Mouse (Mus musculus) midbrain, embryonic 11.5 days (tissue): ENCODE measurements around the gene Olfr641. TPM values are rescaled to one million over a fixed set of nuclear protein-coding genes. Genes with fewer than 3 reads are reported as not detected.

Source experiments
- ATAC-seq: fragments of 200-750 bp; cut with Nextera tagmentation; 2 replicates; pipeline ENCODE4 v1.8.0; 2017; ENCODE audit warnings: moderate TSS enrichment, moderate library complexity; ENCODE audit not compliant: low FRiP score
- DNase-seq: peaks from one replicate; pipeline ENCODE4 v3.0.0; 2015; ENCODE audit warnings: low spot score; ENCODE audit errors: missing footprints
- H3K27ac ChIP-seq: fragments of 300-500 bp; sonication (generic); 2 replicates; pipeline ENCODE4 v1.5.1; 2014; ENCODE audit warnings: low read depth, low read length
- H3K27me3 ChIP-seq: fragments of 300-500 bp; sonication (generic); 2 replicates; pipeline ENCODE4 v1.6.1; 2014; ENCODE audit warnings: mild to moderate bottlenecking, low read length, moderate library complexity, mixed read lengths; ENCODE audit not compliant: control insufficient read depth, insufficient read depth
- H3K36me3 ChIP-seq: fragments of 300-500 bp; sonication (generic); 2 replicates; pipeline ENCODE4 v1.6.1; 2014; ENCODE audit warnings: mild to moderate bottlenecking, low read length, moderate library complexity, mixed read lengths; ENCODE audit not compliant: control insufficient read depth, insufficient read depth
- H3K4me1 ChIP-seq: fragments of 300-500 bp; sonication (generic); 2 replicates; pipeline ENCODE4 v1.6.1; 2014; ENCODE audit warnings: low read length; ENCODE audit not compliant: control insufficient read depth, insufficient read depth
- H3K4me2 ChIP-seq: fragments of 300-500 bp; sonication (generic); 2 replicates; pipeline ENCODE4 v1.6.1; 2014; ENCODE audit warnings: mild to moderate bottlenecking, moderate library complexity
- H3K4me3 ChIP-seq: fragments of 300-500 bp; sonication (generic); 2 replicates; pipeline ENCODE4 v1.5.1; 2014; ENCODE audit warnings: low read depth, low read length
- H3K9ac ChIP-seq: fragments of 300-500 bp; sonication (generic); 2 replicates; pipeline ENCODE4 v1.6.1; 2014; ENCODE audit warnings: low read length
- H3K9me3 ChIP-seq: fragments of 300-500 bp; sonication (generic); 2 replicates; pipeline ENCODE4 v1.6.1; 2016; ENCODE audit warnings: low read length; ENCODE audit not compliant: control insufficient read depth
- WGBS: fragments of 180-500 bp; shearing (Covaris S2); extraction: QIAGEN DNeasy Blood & Tissue Kit; methylation state at CpG from one replicate; pipeline ENCODE4 v1.1.7; 2014; 5-methylcytosine and 5-hydroxymethylcytosine counted together
- polyA plus RNA-seq: library from polyadenylated mRNA; unstranded; fragments of >200 nt; fragmentation: Nextera tagmentation; extraction: Ambion mirVana; gene quantifications from 2 replicates; pipeline ENCODE4 v1.2.1, GENCODE M21; 2014

Olfr641 gene
- polyA plus RNA-seq, result not detected in 2 replicates

DNA sequence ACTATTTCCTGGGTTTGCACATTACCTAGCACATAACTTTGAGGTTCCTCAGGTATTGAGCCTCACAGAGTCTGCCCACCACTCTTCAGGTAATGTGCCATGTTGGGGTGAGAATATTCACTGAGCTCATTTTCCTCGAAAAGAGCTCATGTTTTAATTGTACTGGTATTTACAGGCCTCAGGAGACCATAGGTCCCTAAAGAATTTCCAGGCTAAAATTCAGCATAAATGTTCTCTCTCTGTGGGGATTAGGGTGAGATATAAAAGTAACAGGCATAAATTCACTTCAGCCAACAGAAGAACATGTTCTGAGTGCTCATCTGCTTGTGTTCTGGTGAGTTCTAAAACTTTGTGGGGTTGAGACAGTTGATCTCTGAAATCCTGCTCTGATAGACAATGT is at the start of gene Olfr641:
Gene Olfr641, plus strand, starts transcription at position 301 of the 400 bp plus-strand sequence.
- no peak for DNase-seq
- Histone ChIP-seq H3K9ac (no peak within 1 kb of the TSS), H3K4me3 (no peak within 1 kb of the TSS), H3K36me3 (no peaks in the 10 kb centered on the region), H3K9me3 (no peaks in the 10 kb centered on the region), H3K4me2 (no peak within 1 kb of the TSS), H3K4me1 (no peaks in the 10 kb centered on the region), H3K27me3 (no peaks in the 10 kb centered on the region), H3K27ac (no peak within 1 kb of the TSS)
- 76% methylated on average over 1 of the region's 1 CpGs for WGBS
- ATAC-seq, result no peak

DNA sequence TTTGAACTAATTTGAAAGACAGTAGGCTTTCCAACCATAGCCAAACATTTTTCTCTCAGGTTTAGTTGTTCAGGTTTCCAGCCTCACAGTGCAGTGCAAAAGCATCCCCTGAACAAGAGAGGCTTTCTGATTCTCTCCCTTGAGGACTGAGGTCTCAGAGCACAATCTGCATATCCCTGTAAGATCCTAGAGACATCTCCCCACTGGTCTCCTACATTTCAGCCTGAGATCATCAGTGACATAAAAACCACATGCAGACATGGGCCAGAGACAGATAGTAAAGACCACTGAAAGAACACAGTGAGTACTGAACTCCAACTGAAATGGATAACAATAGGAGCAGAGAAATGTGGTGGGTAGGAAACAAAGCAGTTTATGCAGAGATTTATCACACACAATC is 36.8 kb upstream of the Olfr641 start, which contains the start of gene Olfr638:
Gene Olfr638, plus strand, starts transcription at position 301 of the 400 bp plus-strand sequence.
- Histone ChIP-seq H3K4me2 (no peak within 1 kb of the TSS), H3K36me3 (no peaks in the 10 kb centered on the region), H3K4me1 (no peaks in the 10 kb centered on the region), H3K9ac (no peak within 1 kb of the TSS), H3K27me3 (no peaks in the 10 kb centered on the region), H3K27ac (no peak within 1 kb of the TSS), H3K9me3 (no peaks in the 10 kb centered on the region), H3K4me3 (no peak within 1 kb of the TSS)
- ATAC-seq (no peak), DNase-seq (no peak)

- no peaks in the 10 kb centered on the region for H3K36me3 ChIP-seq
- H3K9ac ChIP-seq, result no peak overlapping the region
- no peak for DNase-seq
- ATAC-seq, result no peak
- no peak overlapping the region for H3K27ac ChIP-seq
- no peak overlapping the region for H3K4me3 ChIP-seq
- H3K9me3 ChIP-seq, result no peaks in the 10 kb centered on the region
- H3K27me3 ChIP-seq, result no peaks in the 10 kb centered on the region
- H3K4me1 ChIP-seq, result no peaks in the 10 kb centered on the region
- H3K4me2 ChIP-seq, result no peak overlapping the region
These were observed 36.1 kb upstream of the Olfr641 start for GRCm38 (mm10) chr7:103999124-103999523.

DNA sequence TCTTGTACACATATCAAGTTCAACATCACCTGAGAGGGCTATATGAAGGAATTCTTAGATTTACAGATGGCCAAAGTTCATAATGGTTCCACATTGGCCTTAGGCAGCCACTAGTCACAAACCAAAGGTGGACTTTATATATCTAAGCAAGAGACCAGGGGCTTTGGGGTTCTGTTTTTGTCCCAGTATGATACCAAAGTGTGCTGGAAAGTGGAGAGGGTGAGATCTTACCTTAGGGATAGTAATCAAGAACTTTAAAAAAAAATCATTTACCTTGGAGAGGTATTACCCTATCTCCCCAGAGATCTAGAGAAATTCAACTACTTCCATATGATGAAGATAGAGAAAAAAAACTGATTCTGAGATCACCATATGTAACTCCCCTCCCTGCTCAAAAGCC is 18.0 kb upstream of the Olfr641 start, which contains the start of gene Olfr639:
Gene Olfr639, minus strand, starts transcription at position 101 of the 400 bp plus-strand sequence.
- ATAC-seq (no peak), DNase-seq (no peak)
- Histone ChIP-seq H3K9ac (no peak within 1 kb of the TSS), H3K27ac (no peak within 1 kb of the TSS), H3K4me1 (no peaks in the 10 kb centered on the region), H3K27me3 (no peaks in the 10 kb centered on the region), H3K4me2 (no peak within 1 kb of the TSS), H3K9me3 (no peaks in the 10 kb centered on the region), H3K36me3 (no peaks in the 10 kb centered on the region), H3K4me3 (no peak within 1 kb of the TSS)

- H3K9ac ChIP-seq, result no peak overlapping the region
- no peak overlapping the region for H3K27ac ChIP-seq
- no peak overlapping the region for H3K4me3 ChIP-seq
- DNase-seq, result peak; percentile 26
- WGBS, result 95% methylated on average over 1 of the region's 1 CpGs
- no peak for ATAC-seq
- H3K27me3 ChIP-seq, result no peaks in the 10 kb centered on the region
- no peak overlapping the region for H3K4me2 ChIP-seq
- no peaks in the 10 kb centered on the region for H3K4me1 ChIP-seq
- H3K9me3 ChIP-seq, result no peaks in the 10 kb centered on the region
- no peaks in the 10 kb centered on the region for H3K36me3 ChIP-seq
These were observed 16.3 kb upstream of the Olfr641 start for GRCm38 (mm10) chr7:104018953-104019352.

DNA sequence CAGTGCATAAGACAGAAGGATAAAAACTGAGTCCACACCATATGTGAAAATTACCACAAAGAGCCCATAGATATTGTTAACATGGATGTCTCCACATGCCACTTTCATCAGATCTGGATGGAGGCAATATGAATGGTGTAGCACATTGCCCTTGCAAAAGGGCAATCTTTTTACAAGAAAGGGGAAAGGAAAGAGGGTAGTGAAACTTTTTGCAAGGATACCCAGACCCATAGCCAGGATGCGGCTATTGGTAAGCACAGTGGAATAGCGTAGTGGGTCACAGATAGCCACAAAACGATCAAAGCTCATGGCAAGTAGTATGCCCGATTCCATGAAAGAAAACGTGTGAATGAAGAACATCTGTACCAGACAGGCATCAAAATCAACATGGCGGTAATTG is 13.6 kb upstream of the Olfr641 start:
- H3K27ac ChIP-seq, result no peak overlapping the region
- no peak overlapping the region for H3K9ac ChIP-seq
- no peaks in the 10 kb centered on the region for H3K4me1 ChIP-seq
- H3K4me2 ChIP-seq, result no peak overlapping the region
- H3K9me3 ChIP-seq, result no peaks in the 10 kb centered on the region
- H3K36me3 ChIP-seq, result no peaks in the 10 kb centered on the region
- H3K4me3 ChIP-seq, result no peak overlapping the region
- ATAC-seq (no peak), DNase-seq (peak; percentile 6)
- no peaks in the 10 kb centered on the region for H3K27me3 ChIP-seq
- WGBS, result 90% methylated on average over 6 of the region's 6 CpGs

GRCm38 (mm10) chr7:104025473-104025872 is 9.8 kb upstream of the Olfr641 start, which contains the start of gene Olfr640:
Olfr640 (minus strand) TSS chr7:104025573.
- Histone ChIP-seq H3K4me2 (no peak within 1 kb of the TSS), H3K27me3 (no peaks in the 10 kb centered on the region), H3K36me3 (no peaks in the 10 kb centered on the region), H3K4me1 (no peaks in the 10 kb centered on the region), H3K9ac (no peak within 1 kb of the TSS), H3K27ac (no peak within 1 kb of the TSS), H3K9me3 (no peaks in the 10 kb centered on the region), H3K4me3 (no peak within 1 kb of the TSS)
- WGBS, result 80% methylated on average over 6 of the region's 6 CpGs
- ATAC-seq (no peak), DNase-seq (no peak)

- no peak for ATAC-seq
- no peaks in the 10 kb centered on the region for H3K4me1 ChIP-seq
- 90% methylated on average over 3 of the region's 3 CpGs for WGBS
These were observed 8.3 kb upstream of the Olfr641 start for GRCm38 (mm10) chr7:104026978-104027377.

DNA sequence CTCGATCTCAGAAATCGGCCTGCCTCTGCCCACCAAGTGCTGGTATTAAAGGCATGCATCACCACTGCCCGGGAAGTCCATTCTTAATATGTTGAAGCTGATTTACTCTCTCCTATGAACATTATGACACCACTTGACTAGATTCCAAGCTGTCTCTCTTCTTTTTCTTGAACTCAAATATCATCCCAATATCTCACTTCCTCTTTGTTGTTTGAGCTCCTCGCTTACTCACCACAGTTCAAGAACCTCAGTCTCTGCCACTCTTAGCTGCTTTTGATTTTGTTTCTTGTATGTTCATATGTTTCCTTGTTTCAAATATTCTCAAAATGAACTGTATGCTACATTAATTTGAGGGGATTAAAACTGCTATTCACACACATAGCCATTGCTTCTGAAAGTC is 15.5 kb downstream of the Olfr641 start:
- no peak overlapping the region for H3K27ac ChIP-seq
- no peaks in the 10 kb centered on the region for H3K4me1 ChIP-seq
- no peaks in the 10 kb centered on the region for H3K9me3 ChIP-seq
- DNase-seq, result no peak
- no peaks in the 10 kb centered on the region for H3K36me3 ChIP-seq
- 83% methylated on average over 4 of the region's 4 CpGs for WGBS
- H3K9ac ChIP-seq, result no peak overlapping the region
- H3K4me3 ChIP-seq, result no peak overlapping the region
- H3K27me3 ChIP-seq, result no peaks in the 10 kb centered on the region
- ATAC-seq, result no peak
- H3K4me2 ChIP-seq, result no peak overlapping the region

More at GRCm38 (mm10) chr7:104026978-104027377, 8.3 kb upstream of the Olfr641 start:
- no peaks in the 10 kb centered on the region for H3K36me3 ChIP-seq
- H3K4me3 ChIP-seq, result no peak overlapping the region
- no peak overlapping the region for H3K27ac ChIP-seq
- H3K9me3 ChIP-seq, result no peaks in the 10 kb centered on the region
- no peak for DNase-seq
- H3K4me2 ChIP-seq, result no peak overlapping the region
- H3K9ac ChIP-seq, result no peak overlapping the region
- H3K27me3 ChIP-seq, result no peaks in the 10 kb centered on the region

DNA sequence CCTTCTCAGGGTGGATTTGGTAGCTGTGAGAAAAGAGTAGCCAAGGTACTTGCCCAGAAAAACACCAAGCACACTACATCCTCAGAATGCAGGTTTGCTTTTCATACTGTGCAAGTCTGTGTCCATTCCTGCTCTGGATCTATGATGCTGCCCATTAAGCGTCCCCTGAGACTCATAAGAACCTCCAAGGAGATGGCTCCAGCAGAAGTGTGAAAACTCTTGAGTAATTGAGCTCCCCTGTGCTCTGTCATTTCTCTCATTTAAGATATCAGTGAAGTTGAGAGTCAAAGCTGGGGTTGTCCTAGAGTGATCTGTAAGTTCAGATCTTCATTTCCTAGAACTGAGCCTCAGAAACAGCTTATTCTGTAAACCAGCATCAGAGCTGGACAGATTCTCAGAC is 17.3 kb downstream of the Olfr641 start, which contains the start of gene Olfr642:
Gene Olfr642, minus strand, starts transcription at position 101 of the 400 bp plus-strand sequence.
- Histone ChIP-seq H3K4me2 (no peak within 1 kb of the TSS), H3K27ac (no peak within 1 kb of the TSS), H3K4me1 (no peaks in the 10 kb centered on the region), H3K27me3 (no peaks in the 10 kb centered on the region), H3K36me3 (no peaks in the 10 kb centered on the region), H3K4me3 (no peak within 1 kb of the TSS), H3K9ac (no peak within 1 kb of the TSS), H3K9me3 (no peaks in the 10 kb centered on the region)
- ATAC-seq, result no peak
- WGBS, result 81% methylated on average over 1 of the region's 1 CpGs
- no peak for DNase-seq
